Mouse (Mus musculus) spleen, adult 2 months (tissue): ENCODE results near the gene Zdhhc1. TPM values are rescaled to one million over a fixed set of nuclear protein-coding genes. Genes with fewer than 3 reads are reported as not detected.
A peak's percentile ranks its signal among the peaks of the same experiment; 100 is the strongest.

ENCODE experiments used
- DNase-seq, 2 experiments: peaks; one replicate each; pipeline versions ENCODE4 v3.0.0 to v3.0.0-alpha.2; 2012 to 2021; ENCODE audit warnings: low spot score in 2 of 2, low read depth in 1 of 2
- H3K27ac ChIP-seq: fragments of 200-500 bp; 2 replicates; pipeline ENCODE4 v1.5.1; 2012; ENCODE audit warnings: low read length, inconsistent platforms; ENCODE audit not compliant: insufficient read depth
- H3K27me3 ChIP-seq: fragments of 200-500 bp; 2 replicates; pipeline ENCODE4 v1.6.1; 2012; ENCODE audit warnings: mild to moderate bottlenecking, moderate library complexity, low read length, inconsistent platforms; ENCODE audit not compliant: control insufficient read depth, insufficient read depth
- H3K36me3 ChIP-seq: fragments of 200-500 bp; 2 replicates; pipeline ENCODE4 v1.6.1; 2012; ENCODE audit warnings: mild to moderate bottlenecking, low read length, inconsistent platforms; ENCODE audit not compliant: control insufficient read depth, insufficient read depth
- H3K4me1 ChIP-seq: fragments of 200-500 bp; 2 replicates; pipeline ENCODE4 v1.6.1; 2011; ENCODE audit warnings: inconsistent platforms; ENCODE audit not compliant: control insufficient read depth, insufficient read depth, insufficient read length
- H3K4me3 ChIP-seq: fragments of 200-500 bp; 2 replicates; pipeline ENCODE4 v1.5.1; 2011; ENCODE audit warnings: mild to moderate bottlenecking, inconsistent platforms; ENCODE audit not compliant: insufficient read depth, insufficient read length; ENCODE audit errors: extremely low read depth
- CTCF ChIP-seq: fragments of 200-500 bp; IDR thresholded peaks from 2 replicates; pipeline ENCODE4 v1.5.1; 2011; ENCODE audit warnings: mild to moderate bottlenecking, inconsistent platforms; ENCODE audit not compliant: insufficient read depth, insufficient read length, insufficient replicate concordance; ENCODE audit errors: extremely low read depth
- POLR2A ChIP-seq: fragments of 200-500 bp; IDR thresholded peaks from 2 replicates; pipeline ENCODE4 v1.6.1; 2011; ENCODE audit warnings: low read depth, low read length, inconsistent platforms
- WGBS: fragments of 180-500 bp; shearing (Covaris S2); methylation state at CpG from one replicate; pipeline ENCODE4 v1.1.7; 2018; 5-methylcytosine and 5-hydroxymethylcytosine counted together
- polyA plus RNA-seq: library from polyadenylated mRNA; depleted of rRNA; stranded (reverse); fragments of >200 nt; gene quantifications from 2 replicates; pipeline ENCODE4 v1.2.3, GENCODE M21; 2012

Gene Zdhhc1
- polyA plus RNA-seq, 1 experiment = 15.3 TPM

GRCm38 (mm10) chr8:105481013-105481412 is 15.7 kb downstream of the Zdhhc1 start:
- H3K27ac ChIP-seq = no peak overlapping the region
- no peak overlapping the region for H3K4me3 ChIP-seq
- DNase-seq = no peak
- TF ChIP-seq CTCF (no peak), POLR2A (no peak)
- WGBS = 91% methylated on average over 2 of the region's 2 CpGs
- H3K36me3 ChIP-seq = no peaks in the 10 kb centered on the region
- no peaks in the 10 kb centered on the region for H3K4me1 ChIP-seq
- H3K27me3 ChIP-seq = no peaks in the 10 kb centered on the region

- Histone ChIP-seq H3K4me3 (no peak overlapping the region), H3K4me1 (no peaks in the 10 kb centered on the region), H3K27me3 (no peaks in the 10 kb centered on the region), H3K27ac (no peak overlapping the region), H3K36me3 (no peaks in the 10 kb centered on the region)
- TF ChIP-seq CTCF (no peak), POLR2A (no peak)
- 87% methylated on average over 3 of the region's 3 CpGs for WGBS
- no peak for DNase-seq
Observed at GRCm38 (mm10) chr8:105477792-105478191, 18.9 kb downstream of the Zdhhc1 start.

GRCm38 (mm10) chr8:105476628-105477413 is 19.9 kb downstream of the Zdhhc1 start:
- Histone ChIP-seq H3K4me3 (no peak overlapping the region), H3K27me3 (no peaks in the 10 kb centered on the region), H3K4me1 (no peaks in the 10 kb centered on the region), H3K27ac (no peak overlapping the region), H3K36me3 (no peaks in the 10 kb centered on the region)
- TF ChIP-seq POLR2A (no peak), CTCF (peak; percentile 56; the same call in 1 of the 2 replicates)
- peak in 1 of 2 experiments; percentile 18 for DNase-seq
- 64% methylated on average over 25 of the region's 25 CpGs for WGBS

- Histone ChIP-seq H3K4me1 (no peaks in the 10 kb centered on the region), H3K27ac (no peak overlapping the region), H3K4me3 (no peak overlapping the region), H3K36me3 (no peaks in the 10 kb centered on the region), H3K27me3 (no peaks in the 10 kb centered on the region; the same call in 1 of the 2 replicates)
- WGBS = 95% methylated on average over 7 of the region's 7 CpGs
- DNase-seq = no peak
- TF ChIP-seq POLR2A (no peak), CTCF (no peak)
Observed at GRCm38 (mm10) chr8:105476161-105476560, 20.5 kb downstream of the Zdhhc1 start.

- 93% methylated on average over 8 of the region's 8 CpGs for WGBS
- no peak for DNase-seq
- no peaks in the 10 kb centered on the region for H3K4me1 ChIP-seq
- H3K36me3 ChIP-seq = no peaks in the 10 kb centered on the region
- no peak for TF ChIP-seq POLR2A
- TF ChIP-seq CTCF = no peak
- H3K27ac ChIP-seq = no peak overlapping the region
- no peaks in the 10 kb centered on the region; the same call in 1 of the 2 replicates for H3K27me3 ChIP-seq
- H3K4me3 ChIP-seq = no peak overlapping the region
Observed at GRCm38 (mm10) chr8:105475742-105476141, 21.0 kb downstream of the Zdhhc1 start.

- Histone ChIP-seq H3K27me3 (no peaks in the 10 kb centered on the region; the same call in 1 of the 2 replicates), H3K36me3 (no peaks in the 10 kb centered on the region), H3K4me3 (no peak overlapping the region), H3K27ac (no peak overlapping the region), H3K4me1 (no peaks in the 10 kb centered on the region)
- 92% methylated on average over 4 of the region's 4 CpGs for WGBS
- TF ChIP-seq POLR2A (no peak), CTCF (no peak)
- DNase-seq = no peak
Observed at GRCm38 (mm10) chr8:105475254-105475653, 21.4 kb downstream of the Zdhhc1 start.

- no peaks in the 10 kb centered on the region for H3K36me3 ChIP-seq
Observed at GRCm38 (mm10) chr8:105474680-105475079, 22.0 kb downstream of the Zdhhc1 start.

More at GRCm38 (mm10) chr8:105474680-105475079, 22.0 kb downstream of the Zdhhc1 start:
- Histone ChIP-seq H3K4me1 (no peaks in the 10 kb centered on the region), H3K27me3 (no peaks in the 10 kb centered on the region; the same call in 1 of the 2 replicates), H3K27ac (no peak overlapping the region), H3K4me3 (no peak overlapping the region)
- DNase-seq = no peak
- TF ChIP-seq CTCF (no peak), POLR2A (no peak)
- 34% methylated on average over 5 of the region's 5 CpGs for WGBS
